Mouse (Mus musculus): ENCODE results near the gene Ctnna3. TPM values are rescaled to one million over a fixed set of nuclear protein-coding genes. Genes with fewer than 3 reads are reported as not detected.

Ctnna3 gene
- total and polyA plus RNA-seq, 2 experiments, result 0.09 TPM; not detected in 1

DNA sequence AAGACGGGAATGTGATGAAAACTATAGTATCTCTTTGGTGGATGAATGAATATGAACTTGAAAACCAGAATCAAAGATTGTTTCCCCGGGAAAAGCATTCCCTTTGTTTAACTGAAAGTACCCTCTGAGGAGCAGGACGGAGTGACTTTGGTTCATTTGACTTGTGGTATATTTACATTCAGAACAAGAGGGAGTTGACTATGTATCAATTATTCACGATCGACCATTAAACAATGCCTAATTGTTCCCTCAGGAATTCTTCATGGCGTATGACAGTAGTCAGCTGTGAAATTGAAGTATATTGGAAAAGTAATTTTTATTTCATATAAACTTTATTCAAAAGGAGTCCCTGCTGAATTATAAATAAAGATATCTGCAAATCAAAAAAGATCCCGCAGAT lies 341.8 kb downstream of the Ctnna3 start:
- H3K4me3 ChIP-seq (ENCODE audit: insufficient read depth, low read depth, low read length), result no peak overlapping the region
- H3K79me2 ChIP-seq (ENCODE audit: control insufficient read depth, insufficient read depth, low read length), result no peaks in the 10 kb centered on the region
- DNase-seq (ENCODE audit: extremely low read depth, low read depth, low spot score), result no peak
- TF ChIP-seq POLR2A (IDR thresholded peaks at IDR 0.05; ENCODE audit: extremely low read depth, insufficient read depth, low read length), result no peak
- no peak for TF ChIP-seq CTCF (IDR thresholded peaks at IDR 0.05; ENCODE audit: low read depth, low read length)
- H3K36me3 ChIP-seq (ENCODE audit: control insufficient read depth, insufficient read depth, low read length), result no peaks in the 10 kb centered on the region
- H3K27ac ChIP-seq (replicated peaks; ENCODE audit: insufficient read depth, low read depth, low read length), result no peak overlapping the region
- WGBS, result 90% methylated on average over 7 of the region's 7 CpGs
- no peak overlapping the region for H3K9ac ChIP-seq (ENCODE audit: low read depth, low read length)
- H3K4me1 ChIP-seq (ENCODE audit: control insufficient read depth, insufficient read depth, low read length), result no peaks in the 10 kb centered on the region
- H3K27me3 ChIP-seq (ENCODE audit: control insufficient read depth, insufficient read depth, low read length), result no peaks in the 10 kb centered on the region

DNA sequence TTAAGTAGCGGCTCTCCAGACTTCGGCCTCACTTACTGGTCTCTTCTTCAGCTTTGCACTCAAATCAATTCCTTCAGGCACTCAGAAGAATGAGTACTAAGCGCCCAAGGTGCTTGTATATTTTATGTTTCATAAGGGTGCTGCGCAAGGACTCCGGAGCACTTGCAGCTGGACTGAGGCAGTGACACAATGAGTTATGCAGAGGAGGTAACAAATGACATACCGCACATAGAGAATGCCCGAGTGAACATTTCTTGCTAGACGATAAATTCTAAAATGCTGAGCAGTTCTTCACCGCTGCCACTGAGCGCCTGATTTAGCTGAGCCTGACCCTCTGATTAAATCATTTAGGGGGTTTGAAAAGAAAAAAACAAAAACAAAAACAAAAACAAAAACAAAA lies 342.2 kb downstream of the Ctnna3 start:
- Histone ChIP-seq H3K27me3 (ENCODE audit: control insufficient read depth, insufficient read depth, low read length) (no peaks in the 10 kb centered on the region), H3K27ac (replicated peaks; ENCODE audit: insufficient read depth, low read depth, low read length) (no peak overlapping the region), H3K4me1 (ENCODE audit: control insufficient read depth, insufficient read depth, low read length) (no peaks in the 10 kb centered on the region), H3K4me3 (ENCODE audit: insufficient read depth, low read depth, low read length) (no peak overlapping the region), H3K36me3 (ENCODE audit: control insufficient read depth, insufficient read depth, low read length) (no peaks in the 10 kb centered on the region), H3K79me2 (ENCODE audit: control insufficient read depth, insufficient read depth, low read length) (no peaks in the 10 kb centered on the region), H3K9ac (ENCODE audit: low read depth, low read length) (no peak overlapping the region)
- TF ChIP-seq CTCF (IDR thresholded peaks at IDR 0.05; ENCODE audit: low read depth, low read length) (no peak), POLR2A (IDR thresholded peaks at IDR 0.05; ENCODE audit: extremely low read depth, insufficient read depth, low read length) (no peak)
- 92% methylated on average over 10 of the region's 10 CpGs for WGBS
- DNase-seq (ENCODE audit: extremely low read depth, low read depth, low spot score), result no peak

DNA sequence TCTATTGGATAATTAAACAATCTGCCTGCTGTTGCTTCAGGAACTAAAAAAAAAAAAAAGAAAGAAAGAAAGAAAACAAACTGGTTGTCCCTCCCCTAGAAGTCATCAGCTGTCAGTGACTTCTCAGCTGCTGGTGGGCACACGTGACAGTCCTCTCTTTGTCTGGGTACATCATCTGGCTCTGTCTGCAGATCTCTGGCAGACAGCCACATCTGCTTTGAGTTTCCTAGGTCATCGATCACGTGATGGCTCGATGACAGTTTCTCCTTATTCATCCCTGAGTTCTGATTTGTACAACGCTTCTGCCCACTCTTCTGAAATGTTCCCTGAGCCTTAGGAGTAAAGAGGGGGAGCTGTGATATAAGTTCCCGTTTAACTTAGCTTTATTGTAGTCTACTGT lies 352.1 kb downstream of the Ctnna3 start:
- H3K79me2 ChIP-seq (ENCODE audit: control insufficient read depth, insufficient read depth, low read length), result no peaks in the 10 kb centered on the region
- H3K27ac ChIP-seq (replicated peaks; ENCODE audit: insufficient read depth, low read depth, low read length), result no peak overlapping the region
- WGBS, result 84% methylated on average over 6 of the region's 6 CpGs
- no peak overlapping the region for H3K9ac ChIP-seq (ENCODE audit: low read depth, low read length)
- H3K27me3 ChIP-seq (ENCODE audit: control insufficient read depth, insufficient read depth, low read length), result no peaks in the 10 kb centered on the region
- H3K4me1 ChIP-seq (ENCODE audit: control insufficient read depth, insufficient read depth, low read length), result no peaks in the 10 kb centered on the region
- no peak for TF ChIP-seq POLR2A (IDR thresholded peaks at IDR 0.05; ENCODE audit: extremely low read depth, insufficient read depth, low read length)
- no peak for TF ChIP-seq CTCF (IDR thresholded peaks at IDR 0.05; ENCODE audit: low read depth, low read length)
- no peak overlapping the region for H3K4me3 ChIP-seq (ENCODE audit: insufficient read depth, low read depth, low read length)
- H3K36me3 ChIP-seq (ENCODE audit: control insufficient read depth, insufficient read depth, low read length), result no peaks in the 10 kb centered on the region
- no peak for DNase-seq (ENCODE audit: extremely low read depth, low read depth, low spot score)

DNA sequence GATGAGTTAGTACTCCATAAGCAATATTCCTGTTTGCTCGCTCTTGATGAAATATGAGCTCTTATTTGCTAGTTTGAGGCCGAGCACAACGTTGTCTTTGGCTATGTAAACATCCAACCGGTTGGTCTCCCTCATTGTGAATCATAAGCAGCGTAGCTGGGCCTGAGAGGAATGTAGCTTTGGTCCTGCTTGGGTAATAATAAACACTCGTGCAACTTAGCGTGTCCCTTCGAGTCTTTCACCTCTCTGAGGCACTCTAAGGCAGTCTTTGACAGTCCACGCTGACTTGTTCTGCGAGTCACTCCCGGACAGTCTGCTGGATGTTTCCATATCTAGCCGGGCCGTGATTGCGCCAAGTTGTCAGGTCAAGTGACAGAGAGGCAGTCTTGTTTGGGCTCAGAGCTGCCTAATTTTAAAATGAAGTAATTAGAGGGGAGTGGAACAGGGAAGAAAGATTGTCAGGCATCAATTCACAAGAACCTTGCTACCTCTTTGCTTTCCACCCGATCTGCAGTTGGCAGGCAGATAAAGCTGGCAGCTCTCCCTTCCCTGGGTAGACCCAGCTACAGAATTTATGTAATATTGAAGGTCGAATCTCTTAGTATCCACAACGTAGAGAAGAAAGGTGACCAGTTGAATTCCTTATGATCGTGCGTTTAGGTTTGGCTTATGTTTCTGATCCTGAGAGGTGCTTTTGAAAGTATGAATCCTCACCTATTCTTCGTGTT lies 355.1 kb downstream of the Ctnna3 start:
- Histone ChIP-seq H3K36me3 (ENCODE audit: control insufficient read depth, insufficient read depth, low read length) (no peaks in the 10 kb centered on the region), H3K4me1 (ENCODE audit: control insufficient read depth, insufficient read depth, low read length) (no peaks in the 10 kb centered on the region), H3K27me3 (ENCODE audit: control insufficient read depth, insufficient read depth, low read length) (no peaks in the 10 kb centered on the region), H3K79me2 (ENCODE audit: control insufficient read depth, insufficient read depth, low read length) (no peaks in the 10 kb centered on the region), H3K4me3 (ENCODE audit: insufficient read depth, low read depth, low read length) (no peak overlapping the region), H3K9ac (ENCODE audit: low read depth, low read length) (no peak overlapping the region), H3K27ac (replicated peaks; ENCODE audit: insufficient read depth, low read depth, low read length) (no peak overlapping the region)
- WGBS, result 69% methylated on average over 20 of the region's 20 CpGs
- TF ChIP-seq CTCF (IDR thresholded peaks at IDR 0.05; ENCODE audit: low read depth, low read length), result no peak
- TF ChIP-seq POLR2A (IDR thresholded peaks at IDR 0.05; ENCODE audit: extremely low read depth, insufficient read depth, low read length), result no peak
- no peak for DNase-seq (ENCODE audit: extremely low read depth, low read depth, low spot score)

DNA sequence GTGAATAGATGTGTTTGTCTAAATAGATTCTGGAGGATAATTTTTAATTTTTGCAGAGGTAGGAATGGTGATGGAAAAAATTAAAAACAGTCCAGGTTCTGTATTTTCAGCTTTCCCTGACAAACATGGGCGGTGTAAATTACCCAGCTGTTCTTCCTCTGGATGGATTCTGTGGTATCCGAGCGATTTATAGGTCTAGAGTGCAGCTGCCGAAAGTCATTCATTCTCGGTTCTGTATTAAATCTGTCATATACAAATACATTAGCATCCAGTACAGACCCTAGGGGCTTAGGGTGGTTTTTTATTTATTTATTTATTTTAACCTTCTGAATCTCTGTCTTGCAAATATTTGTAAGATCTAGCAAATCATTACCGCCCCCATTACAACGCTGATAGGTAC lies 356.5 kb downstream of the Ctnna3 start:
- no peaks in the 10 kb centered on the region for H3K36me3 ChIP-seq (ENCODE audit: control insufficient read depth, insufficient read depth, low read length)
- no peak overlapping the region for H3K27ac ChIP-seq (replicated peaks; ENCODE audit: insufficient read depth, low read depth, low read length)
- H3K4me1 ChIP-seq (ENCODE audit: control insufficient read depth, insufficient read depth, low read length), result no peaks in the 10 kb centered on the region
- H3K79me2 ChIP-seq (ENCODE audit: control insufficient read depth, insufficient read depth, low read length), result no peaks in the 10 kb centered on the region
- H3K9ac ChIP-seq (ENCODE audit: low read depth, low read length), result no peak overlapping the region
- TF ChIP-seq CTCF (IDR thresholded peaks at IDR 0.05; ENCODE audit: low read depth, low read length) (no peak), POLR2A (IDR thresholded peaks at IDR 0.05; ENCODE audit: extremely low read depth, insufficient read depth, low read length) (no peak)
- 93% methylated on average over 7 of the region's 7 CpGs for WGBS
- DNase-seq (ENCODE audit: extremely low read depth, low read depth, low spot score), result no peak
- H3K27me3 ChIP-seq (ENCODE audit: control insufficient read depth, insufficient read depth, low read length), result no peaks in the 10 kb centered on the region
- H3K4me3 ChIP-seq (ENCODE audit: insufficient read depth, low read depth, low read length), result no peak overlapping the region

DNA sequence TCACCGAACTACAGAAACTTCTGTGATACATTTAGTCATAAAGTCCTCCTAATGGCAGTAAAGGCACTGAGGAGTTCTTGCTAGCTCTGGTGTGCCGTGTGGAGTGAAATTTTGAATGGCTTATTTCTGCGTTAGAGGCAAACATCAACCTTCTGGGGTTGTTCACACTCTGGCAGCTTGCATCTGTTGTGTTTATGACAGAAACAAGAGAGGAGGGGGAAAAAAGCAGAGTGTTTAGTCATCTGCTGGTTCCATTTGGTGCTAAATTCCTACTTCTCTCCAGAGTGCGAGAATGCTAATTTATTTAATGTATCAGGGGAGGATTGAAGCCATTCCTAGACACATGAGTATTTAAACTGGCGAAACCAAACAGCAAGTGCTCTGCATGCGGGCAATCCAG lies 374.0 kb downstream of the Ctnna3 start:
- H3K4me3 ChIP-seq (ENCODE audit: insufficient read depth, low read depth, low read length), result no peak overlapping the region
- 91% methylated on average over 6 of the region's 6 CpGs for WGBS
- no peak for DNase-seq (ENCODE audit: extremely low read depth, low read depth, low spot score)
- H3K79me2 ChIP-seq (ENCODE audit: control insufficient read depth, insufficient read depth, low read length), result no peaks in the 10 kb centered on the region
- H3K9ac ChIP-seq (ENCODE audit: low read depth, low read length), result no peak overlapping the region
- H3K4me1 ChIP-seq (ENCODE audit: control insufficient read depth, insufficient read depth, low read length), result no peaks in the 10 kb centered on the region
- H3K27ac ChIP-seq (replicated peaks; ENCODE audit: insufficient read depth, low read depth, low read length), result no peak overlapping the region
- no peaks in the 10 kb centered on the region for H3K27me3 ChIP-seq (ENCODE audit: control insufficient read depth, insufficient read depth, low read length)
- H3K36me3 ChIP-seq (ENCODE audit: control insufficient read depth, insufficient read depth, low read length), result no peaks in the 10 kb centered on the region
- TF ChIP-seq CTCF (IDR thresholded peaks at IDR 0.05; ENCODE audit: low read depth, low read length), result no peak
- no peak for TF ChIP-seq POLR2A (IDR thresholded peaks at IDR 0.05; ENCODE audit: extremely low read depth, insufficient read depth, low read length)
